Mouse (Mus musculus) right cerebral cortex, postnatal 10 days (tissue): ENCODE data around the gene Gm17359.

Source experiments
- DNase-seq, 2 experiments: peaks; one replicate each; pipeline ENCODE4 v3.0.0; 2021; ENCODE audit warnings: low spot score in 2 of 2

Gene Gm17359

DNA sequence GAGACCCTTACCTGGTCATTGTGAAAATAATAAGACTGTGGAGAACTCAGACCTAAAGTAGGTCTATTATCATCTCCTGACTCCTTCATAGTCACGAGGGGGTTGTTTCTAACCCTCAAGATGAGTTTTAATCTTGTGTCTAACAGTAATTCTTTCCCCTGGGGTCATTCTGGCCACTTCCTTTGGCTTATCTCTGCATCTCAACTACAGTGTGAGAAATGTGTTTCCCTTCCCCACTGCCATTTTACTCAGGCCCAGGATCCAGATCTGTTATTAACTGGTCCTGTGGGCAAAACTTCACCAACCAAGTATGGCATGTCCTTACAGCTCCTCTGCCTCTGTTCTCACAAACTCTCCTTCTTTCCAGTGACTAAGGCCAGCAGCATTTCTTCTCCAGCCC lies 12.8 kb downstream of the Gm17359 start:
- DNase-seq, result no peak

DNA sequence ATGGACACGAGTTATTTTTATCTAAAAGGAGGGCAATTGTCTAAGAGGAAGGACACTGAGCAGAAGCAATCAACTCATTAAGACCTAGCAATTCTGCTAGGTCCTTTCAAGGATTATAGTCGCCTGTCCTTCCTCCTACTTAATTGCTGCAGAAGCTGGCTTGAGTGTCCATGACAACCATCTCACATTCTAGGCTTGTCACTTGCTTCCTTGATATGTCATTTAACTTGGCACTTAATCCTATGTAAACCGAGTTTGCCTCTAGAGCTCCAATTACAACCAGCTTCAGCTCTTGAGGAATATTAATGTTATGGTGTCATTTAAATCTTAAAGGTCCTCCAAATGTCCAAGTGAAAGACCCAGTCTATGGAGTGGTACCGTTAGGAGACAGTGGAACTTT lies 22.3 kb downstream of the Gm17359 start:
- DNase-seq, result no peak

DNA sequence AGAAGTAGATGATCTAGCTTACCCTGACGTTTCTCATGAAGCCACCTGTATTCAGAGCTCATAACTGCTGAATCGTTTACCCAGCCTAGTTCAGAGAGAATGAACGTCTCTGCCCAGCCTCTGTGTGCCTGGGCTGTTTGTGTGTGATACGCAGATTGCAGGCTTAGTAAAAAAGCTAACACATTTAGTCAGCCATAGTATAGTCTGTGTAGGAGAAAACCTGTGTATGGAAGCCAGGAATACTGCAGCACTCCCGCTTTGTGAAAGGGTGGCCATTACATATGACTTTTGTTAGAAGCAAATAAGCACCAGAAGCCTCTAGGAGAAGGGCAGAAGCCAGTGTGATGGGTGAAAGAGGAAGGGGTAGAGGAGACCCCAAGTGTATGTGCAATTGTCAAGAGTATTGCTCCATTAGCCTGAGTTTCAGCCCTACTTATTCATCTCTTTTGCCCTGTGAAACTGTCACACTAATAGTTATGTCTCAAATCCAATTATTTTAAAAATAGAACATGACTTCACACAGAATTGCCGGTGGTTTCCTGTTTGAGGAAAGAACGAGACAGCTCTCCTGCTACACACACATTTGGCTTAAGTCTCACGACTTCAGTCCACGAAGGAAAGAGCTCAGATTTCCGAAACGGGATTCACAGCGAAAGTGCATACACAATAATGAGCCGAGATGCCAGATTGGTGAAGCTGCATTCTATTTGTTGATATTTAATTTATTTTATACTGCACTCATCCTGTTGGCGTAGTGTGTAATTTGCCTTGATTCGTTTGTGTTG lies 24.0 kb downstream of the Gm17359 start:
- DNase-seq, result no peak

DNA sequence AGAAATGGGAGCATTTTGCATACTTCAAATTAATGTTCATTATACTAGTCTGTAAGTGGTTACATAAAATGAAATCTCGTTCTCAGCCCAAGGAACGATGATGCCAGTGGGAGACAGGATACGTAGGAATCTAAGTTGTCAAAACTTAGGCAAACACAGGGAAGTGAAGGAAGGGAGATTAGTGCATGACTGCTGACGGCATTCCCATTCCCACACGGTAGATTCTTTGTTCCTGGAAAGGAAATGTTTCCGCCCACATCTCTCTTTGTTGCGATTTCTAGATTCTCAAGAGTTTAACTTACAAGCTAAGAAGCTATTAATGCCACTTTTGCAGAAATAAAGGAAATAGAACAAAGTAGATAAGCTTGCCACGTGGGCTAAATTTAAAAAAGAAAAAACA lies 29.6 kb downstream of the Gm17359 start:
- no peak for DNase-seq

DNA sequence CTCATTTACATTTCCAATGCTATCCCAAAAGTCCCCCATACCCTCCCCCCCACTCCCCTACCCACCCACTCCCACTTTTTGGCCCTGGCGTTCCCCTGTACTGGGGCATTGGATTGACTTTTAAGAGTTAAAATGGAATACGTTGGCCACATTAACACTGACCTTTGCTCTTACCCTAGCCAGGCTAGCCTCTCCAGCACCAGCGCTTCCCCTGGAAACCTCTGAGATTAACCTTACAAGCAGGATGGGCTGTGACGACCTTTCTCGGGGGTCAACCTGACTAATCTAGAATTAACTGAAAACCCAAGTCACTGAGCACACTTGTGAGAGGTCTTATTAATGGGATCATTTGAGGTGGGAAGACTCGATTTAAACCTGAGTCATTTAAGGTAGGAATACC lies 31.8 kb downstream of the Gm17359 start:
- DNase-seq, result no peak

DNA sequence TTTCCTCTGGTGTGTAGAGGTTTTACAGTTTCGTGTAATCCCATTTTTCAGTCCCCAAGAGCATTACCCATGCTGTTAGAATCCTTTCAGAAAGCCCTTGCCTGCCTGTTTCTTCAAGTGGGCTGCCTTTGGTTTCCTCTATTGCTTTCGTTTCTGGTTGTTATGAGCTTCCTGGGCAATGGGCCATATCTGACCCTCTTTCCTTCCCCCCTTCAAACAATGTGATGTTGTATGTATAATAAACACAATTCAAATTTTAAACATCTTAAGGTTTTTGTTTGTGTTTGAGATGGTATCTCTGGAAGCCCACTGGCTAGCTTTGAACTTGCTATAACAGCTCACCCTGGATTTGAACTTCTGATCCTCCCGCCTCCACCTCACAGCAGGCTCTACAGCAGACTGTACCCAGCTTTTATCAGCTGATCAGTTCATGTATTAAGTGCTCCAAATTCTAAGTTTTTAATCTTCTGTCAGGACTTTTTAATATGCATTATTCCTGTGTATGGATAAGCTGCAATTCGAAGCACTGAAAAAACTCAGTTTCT lies 34.0 kb downstream of the Gm17359 start:
- no peak for DNase-seq

DNA sequence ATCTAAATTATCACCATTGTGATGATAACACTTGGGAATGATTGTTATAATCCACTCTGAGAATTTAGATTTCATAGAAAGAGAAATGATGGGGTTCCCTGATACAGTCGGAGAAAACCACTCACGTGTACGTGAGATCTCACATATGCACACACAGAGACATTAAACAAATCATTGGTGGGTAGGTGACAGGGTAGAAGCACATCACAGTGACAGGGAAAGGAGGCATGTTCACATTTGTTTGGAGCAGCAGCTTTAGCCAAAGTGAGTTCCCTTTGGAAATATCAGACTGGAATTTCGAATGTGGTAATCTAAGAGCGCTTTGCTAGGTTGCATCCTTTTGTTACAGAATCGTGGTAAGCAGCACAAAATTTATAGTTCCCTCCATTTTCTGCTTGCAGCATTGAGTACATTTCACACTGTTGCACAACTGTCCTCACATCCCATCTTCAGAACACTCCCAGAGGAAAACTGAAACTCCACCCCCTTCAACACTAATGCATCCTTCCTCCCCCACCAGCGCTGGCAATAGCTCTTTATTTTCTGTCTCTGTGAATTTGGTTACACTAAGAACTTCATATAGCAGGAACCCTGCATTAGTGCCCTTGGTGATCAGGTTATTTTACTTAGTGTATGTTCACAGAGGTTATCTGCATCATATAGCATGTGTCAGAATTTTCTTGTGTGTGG lies 35.2 kb downstream of the Gm17359 start:
- no peak for DNase-seq

DNA sequence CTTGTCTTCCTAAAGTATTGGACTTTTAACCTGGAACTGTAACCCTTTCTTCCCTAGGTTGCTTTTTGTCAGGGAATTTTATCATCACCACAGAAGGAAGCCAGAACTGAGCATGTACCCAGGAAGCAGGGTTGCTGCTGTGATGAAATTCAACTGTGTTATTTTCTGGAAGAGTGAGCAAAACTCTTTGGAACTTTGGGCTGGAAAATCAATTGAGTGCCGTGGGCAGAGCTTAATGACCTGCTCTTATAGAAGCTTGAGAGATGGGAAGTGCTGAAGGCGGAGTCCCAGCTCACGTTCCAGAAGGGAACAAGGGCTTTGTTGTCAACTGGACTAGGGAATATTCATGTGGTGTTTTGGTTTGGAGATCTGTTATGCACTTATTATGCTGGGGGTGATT lies 37.5 kb downstream of the Gm17359 start:
- no peak for DNase-seq

DNA sequence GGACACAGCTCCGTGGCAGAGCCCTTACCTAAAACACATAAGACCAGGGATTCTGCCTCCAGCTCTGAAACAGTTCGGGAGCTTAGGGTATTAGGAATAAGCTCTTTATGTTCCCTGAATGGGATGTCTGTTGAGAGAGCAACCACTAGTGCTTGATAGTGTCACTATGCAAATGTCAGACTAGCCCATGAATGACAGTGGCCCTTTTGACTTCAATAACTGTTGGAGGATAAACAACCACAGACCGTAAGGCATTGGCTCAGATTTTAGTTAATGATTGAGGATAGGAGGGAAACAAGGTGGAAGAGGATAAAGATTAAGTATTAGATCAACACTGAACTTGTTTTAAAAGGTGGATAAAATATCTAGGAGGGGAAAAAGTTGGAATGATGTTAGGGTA lies 41.6 kb downstream of the Gm17359 start:
- no peak for DNase-seq

DNA sequence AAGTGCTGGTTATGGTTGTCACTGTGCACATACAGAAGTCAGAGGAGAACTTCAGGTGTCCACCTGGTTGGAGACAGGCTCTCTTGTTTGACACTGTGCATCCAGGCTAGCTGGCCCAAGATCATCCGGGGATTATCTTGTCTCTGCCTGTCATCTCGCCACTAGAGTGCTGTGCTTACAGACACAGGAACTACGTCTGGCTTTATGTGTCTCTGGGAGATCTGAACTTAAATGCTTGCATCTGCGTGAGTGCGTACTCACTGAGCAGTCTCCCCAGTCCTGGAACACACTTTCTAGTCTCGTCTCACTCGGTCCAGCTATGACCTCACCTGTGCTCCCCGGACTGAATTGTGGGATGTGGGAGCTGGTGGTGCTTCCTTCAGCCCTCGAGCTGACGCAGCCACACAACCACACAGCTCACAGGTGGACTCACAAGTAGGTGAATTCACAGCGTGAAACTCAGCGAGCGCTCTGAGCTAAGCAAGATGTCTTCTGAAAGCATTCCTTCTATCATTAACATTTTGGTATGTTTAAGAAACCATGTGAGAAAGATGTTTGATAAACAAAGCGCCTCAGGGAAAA lies 42.9 kb downstream of the Gm17359 start:
- DNase-seq, result no peak

DNA sequence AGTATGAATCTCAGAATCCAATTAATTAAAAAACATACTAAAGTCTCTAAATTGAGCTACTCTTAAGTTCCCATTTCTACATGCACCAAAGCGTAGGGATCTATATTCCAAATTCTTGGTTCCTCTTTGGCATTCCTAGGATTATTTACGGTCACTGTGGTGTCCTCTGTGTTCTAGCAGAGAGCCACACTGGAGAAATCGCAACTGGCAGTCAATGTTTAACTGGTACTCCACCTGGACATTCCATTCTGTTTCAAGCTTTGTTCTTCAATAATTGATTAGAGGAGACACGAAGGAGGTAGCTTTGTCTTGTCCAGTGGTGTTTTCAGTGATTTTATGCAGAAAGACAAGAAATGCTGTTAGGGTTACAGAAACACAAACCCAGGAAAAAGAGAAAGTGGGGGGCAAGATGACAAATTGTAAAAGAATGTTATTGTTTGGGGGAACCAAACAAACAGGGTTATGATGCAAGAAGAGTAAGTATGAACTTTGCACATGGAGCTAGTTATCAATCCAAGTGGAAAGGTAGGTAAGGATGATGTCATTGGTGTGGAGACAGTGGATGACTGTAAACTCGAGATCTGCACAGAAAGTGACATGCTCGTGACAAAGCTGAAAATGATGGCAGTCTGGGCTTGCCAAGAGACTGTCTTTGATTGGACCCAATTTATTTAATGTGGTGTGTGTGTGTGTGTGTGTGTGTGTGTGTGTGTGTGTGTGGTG lies 43.6 kb downstream of the Gm17359 start:
- DNase-seq, result no peak

DNA sequence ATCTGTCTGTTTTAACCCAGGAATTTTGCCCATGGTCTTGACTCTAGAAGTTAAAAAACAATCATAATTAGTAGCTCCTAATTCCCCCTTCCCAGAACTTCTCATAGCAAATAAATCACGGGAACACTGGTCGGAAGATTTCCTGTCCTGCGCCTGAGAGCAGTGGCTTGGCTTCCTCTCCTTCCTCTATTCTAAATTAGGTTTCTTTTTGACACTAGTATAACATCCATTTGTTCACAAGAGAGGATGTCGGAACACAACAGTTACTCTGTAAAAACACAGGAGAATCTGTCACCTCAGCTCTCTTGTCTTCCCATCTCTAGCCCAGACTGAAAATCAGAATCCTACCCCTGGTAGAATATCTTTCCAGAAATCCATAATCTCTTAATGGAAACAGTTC lies 44.9 kb downstream of the Gm17359 start:
- no peak for DNase-seq

DNA sequence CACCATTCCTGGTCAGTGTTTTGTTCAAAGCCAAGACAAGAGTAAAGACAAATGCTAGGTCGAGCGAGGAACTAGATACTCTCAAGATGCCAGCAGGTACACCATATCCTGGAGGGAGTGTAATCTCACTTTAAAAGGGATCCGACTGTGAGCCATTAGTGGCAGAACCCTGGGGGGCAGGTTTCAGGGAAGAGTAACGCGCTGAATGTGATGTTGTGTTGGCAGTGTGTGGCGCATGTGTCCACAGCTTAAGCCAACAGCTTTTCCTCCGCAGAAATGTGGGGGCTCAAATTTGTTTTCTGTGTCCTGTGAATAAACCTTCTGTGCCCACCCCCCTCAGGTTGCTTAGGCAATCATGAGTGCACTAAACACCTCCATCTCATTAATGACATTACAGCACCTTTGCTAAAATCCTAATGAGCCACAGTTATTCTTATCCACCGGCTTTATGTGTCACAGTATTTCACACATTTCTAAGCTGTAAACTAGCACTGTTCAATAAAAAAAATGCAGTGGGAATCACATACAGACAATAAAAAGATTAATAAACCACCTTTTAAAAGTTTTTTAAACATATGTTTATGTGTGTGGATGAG lies 49.1 kb downstream of the Gm17359 start:
- DNase-seq, result no peak

DNA sequence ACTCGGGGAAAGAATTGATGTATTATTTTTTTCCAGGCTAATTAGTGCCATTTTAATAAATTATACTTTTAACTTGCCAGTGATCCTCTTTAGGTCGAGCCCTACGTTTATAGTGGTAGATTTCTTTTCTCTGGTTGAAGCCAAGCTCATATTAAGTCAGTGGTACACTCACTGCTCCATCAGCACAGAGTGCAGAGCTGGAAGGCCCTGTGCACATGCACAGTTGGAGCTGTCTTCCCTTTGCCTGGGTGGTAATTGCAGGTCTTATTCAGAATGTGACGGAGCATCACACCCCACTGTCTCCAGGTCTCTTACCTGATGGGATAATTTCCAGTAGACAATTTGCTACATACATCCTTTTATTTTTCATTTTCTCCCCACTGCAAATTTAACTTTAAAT lies 52.6 kb downstream of the Gm17359 start:
- no peak for DNase-seq

DNA sequence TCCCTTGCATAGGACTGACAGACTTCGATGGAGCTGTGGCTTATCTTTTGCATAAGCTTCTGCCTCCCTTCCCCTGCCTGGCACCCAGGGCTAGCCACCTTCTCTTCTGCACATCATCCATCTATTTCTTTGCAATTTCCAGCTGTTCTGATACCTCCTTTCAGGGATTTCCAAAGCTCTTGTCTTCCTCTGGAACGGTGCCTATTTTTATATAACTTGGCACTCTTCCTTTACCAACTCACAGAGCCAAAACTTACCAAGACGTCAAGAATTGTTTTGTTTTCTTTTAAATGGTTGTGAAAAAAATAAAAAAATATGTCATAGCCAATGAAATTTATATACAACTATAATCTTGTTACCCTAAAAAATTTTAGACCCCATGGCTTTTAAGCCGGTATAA lies 64.1 kb downstream of the Gm17359 start:
- no peak for DNase-seq

DNA sequence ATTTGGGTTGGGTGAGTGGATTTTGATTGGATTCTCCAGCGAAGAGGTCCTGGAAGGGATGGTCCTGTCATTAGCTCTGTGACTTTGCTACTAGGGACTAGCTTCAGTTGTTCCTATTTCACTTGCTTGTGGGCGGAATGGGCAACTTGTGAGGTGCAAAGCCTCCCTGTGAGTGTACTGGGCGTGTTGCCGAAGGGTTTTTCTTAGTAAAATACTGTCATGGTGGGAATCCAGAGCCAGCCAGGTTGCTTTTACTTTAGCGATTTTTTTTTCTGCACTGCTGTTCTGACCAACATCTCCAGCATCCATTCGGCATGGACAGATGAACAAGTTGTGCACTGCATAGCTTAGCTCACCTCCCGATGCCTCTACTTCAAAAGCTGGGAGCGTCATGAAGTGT lies 65.6 kb downstream of the Gm17359 start:
- DNase-seq, result no peak

DNA sequence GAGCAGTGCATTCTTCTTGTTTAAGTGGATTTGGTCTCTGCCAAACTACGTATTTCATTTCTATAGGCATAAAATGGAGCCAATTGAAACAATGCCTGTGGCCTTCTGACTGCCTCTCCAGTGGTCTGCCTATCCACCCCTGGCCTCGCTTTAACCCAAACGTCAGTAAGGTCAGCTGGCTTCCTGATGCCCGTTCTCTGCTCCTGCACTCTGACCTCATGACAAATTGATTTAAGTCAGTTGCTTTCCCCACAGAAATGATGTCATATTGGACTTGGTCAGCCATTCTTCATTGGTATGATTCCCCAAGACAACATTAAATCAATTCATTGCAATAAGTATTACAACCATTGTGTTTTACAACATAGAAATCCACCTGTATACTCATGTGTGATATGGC lies 72.1 kb downstream of the Gm17359 start:
- DNase-seq, result no peak

DNA sequence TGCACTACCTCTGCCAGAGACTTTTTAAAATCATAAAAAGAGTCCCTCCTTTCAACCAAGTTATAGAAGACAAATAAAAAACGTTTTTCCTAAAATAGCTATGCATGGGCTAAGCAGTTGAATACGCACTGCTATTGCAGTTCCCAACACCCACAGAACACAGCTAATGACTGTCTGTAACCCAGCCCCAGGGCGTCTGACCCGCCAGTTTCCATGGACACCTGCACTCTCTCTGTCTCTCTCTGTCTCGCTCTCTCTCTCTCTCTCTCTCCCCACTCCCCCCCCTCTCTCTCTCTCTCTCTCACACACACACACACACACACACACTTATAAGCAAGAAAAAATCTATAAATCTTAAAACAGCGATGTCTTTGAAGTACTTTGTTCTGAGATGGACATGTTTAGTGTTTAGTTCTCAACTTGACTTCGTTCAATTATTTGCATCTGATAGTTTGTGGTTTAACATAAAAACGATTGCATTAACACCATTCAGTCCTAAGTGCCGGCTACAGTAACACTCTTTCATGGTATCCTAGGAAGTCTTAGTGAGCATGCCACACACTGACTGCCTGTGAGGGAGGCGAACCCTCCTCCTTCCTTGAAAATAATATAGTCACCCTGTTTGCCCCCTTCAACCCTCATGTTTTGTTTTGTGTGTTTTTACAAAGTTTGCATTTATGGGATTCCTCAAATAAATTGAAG lies 73.6 kb downstream of the Gm17359 start:
- no peak for DNase-seq

DNA sequence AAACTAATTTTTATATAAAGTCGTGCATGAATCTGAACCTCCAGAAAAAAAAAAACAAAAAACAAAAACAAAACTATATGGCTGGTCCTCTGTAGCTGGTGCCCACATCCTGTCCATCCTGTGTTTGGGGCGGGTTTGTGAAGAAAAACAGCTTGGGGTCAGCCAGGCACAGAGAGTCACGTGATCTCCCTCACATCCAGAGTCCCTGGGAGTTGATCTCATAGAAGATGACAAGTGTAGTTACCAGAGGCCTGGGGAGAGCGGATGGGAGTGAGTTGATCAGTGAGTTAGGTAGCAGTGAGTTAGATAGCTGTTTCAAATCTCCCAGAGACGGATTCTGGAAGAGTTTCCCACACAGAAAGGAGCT lies 74.2 kb downstream of the Gm17359 start:
- DNase-seq, result no peak

DNA sequence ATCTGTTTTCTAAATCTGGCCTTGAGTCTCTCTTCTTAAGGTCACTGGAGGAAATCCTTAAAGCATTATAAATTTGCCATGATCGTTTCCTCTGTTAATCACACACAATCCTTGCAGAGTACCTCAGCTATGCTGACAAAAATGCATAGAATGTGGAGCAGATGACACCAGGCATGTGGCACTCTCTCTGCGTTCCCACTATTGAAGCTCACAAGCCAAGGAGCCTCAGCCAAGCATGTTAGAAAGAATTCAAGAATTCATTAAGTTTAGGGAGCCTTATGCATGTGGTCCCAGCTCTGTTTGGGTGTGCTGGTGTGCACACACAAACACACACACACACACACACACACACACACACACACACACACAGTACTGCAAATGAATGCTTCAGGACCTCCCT lies 75.2 kb downstream of the Gm17359 start:
- no peak for DNase-seq

DNA sequence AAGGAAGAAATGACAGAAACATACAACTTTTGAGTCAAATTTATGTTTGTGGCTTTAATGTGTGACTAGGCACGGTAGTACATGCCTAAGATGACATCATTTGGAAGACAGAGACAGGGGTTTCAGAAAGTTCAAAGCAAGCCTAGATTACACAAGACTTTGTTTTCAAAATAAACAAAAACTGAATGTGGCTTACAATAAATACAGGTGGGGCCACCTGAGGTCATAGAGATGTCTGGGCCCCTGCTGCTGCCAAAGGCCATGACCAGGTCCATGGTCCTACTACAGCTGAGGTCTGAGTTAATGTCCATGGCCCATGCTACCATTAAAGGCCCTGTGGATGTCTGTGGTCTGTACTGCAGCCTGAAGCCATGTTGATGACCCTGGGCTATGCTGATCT lies 77.0 kb downstream of the Gm17359 start:
- no peak for DNase-seq
